Mouse (Mus musculus) neural tube, embryonic 13.5 days (tissue): ENCODE measurements around the gene Pan2. TPM values are rescaled to one million over a fixed set of nuclear protein-coding genes. Genes with fewer than 3 reads are reported as not detected.
"Not testable (repeated sequence)": the region's sequence is repeated elsewhere in the genome, so short reads cannot be mapped to it uniquely, and the experiment has no call there.

ENCODE experiments used
- ATAC-seq: fragments of 200-750 bp; cut with Nextera tagmentation; 2 replicates; pipeline ENCODE4 v1.8.0; 2017; ENCODE audit warnings: low read depth, mild to moderate bottlenecking, moderate TSS enrichment, moderate library complexity
- H3K27ac ChIP-seq: fragments of 300-500 bp; sonication (generic); replicated peaks from 2 replicates; pipeline ENCODE4 v1.5.1; 2015; ENCODE audit warnings: moderate library complexity, mild to moderate bottlenecking, inconsistent platforms
- H3K27me3 ChIP-seq: fragments of 300-500 bp; sonication (generic); 2 replicates; pipeline ENCODE4 v1.6.1; 2015; ENCODE audit warnings: mild to moderate bottlenecking, inconsistent platforms
- H3K36me3 ChIP-seq: fragments of 300-500 bp; sonication (generic); 2 replicates; pipeline ENCODE4 v1.6.1; 2015; ENCODE audit warnings: mild to moderate bottlenecking, inconsistent platforms
- H3K4me1 ChIP-seq: fragments of 300-500 bp; sonication (generic); replicated peaks from 2 replicates; pipeline ENCODE4 v1.6.1; 2015; ENCODE audit warnings: inconsistent platforms
- H3K4me2 ChIP-seq: fragments of 300-500 bp; sonication (generic); 2 replicates; pipeline ENCODE4 v1.6.1; 2015; ENCODE audit warnings: inconsistent platforms, mild to moderate bottlenecking, moderate library complexity
- H3K4me3 ChIP-seq: fragments of 300-500 bp; sonication (generic); 2 replicates; pipeline ENCODE4 v1.5.1; 2015; ENCODE audit warnings: mild to moderate bottlenecking, inconsistent platforms
- H3K9ac ChIP-seq: fragments of 300-500 bp; sonication (generic); 2 replicates; pipeline ENCODE4 v1.6.1; 2015; ENCODE audit warnings: moderate library complexity, mild to moderate bottlenecking, inconsistent platforms
- H3K9me3 ChIP-seq: fragments of 300-500 bp; sonication (generic); 2 replicates; pipeline ENCODE4 v1.6.1; 2016; ENCODE audit warnings: inconsistent platforms
- WGBS: fragments of 180-500 bp; shearing (Covaris S2); methylation state at CpG from one replicate; pipeline ENCODE4 v1.1.7; 2015; 5-methylcytosine and 5-hydroxymethylcytosine counted together
- polyA plus RNA-seq: library from polyadenylated mRNA; unstranded; fragments of >200 nt; fragmentation: Nextera tagmentation; extraction: Ambion mirVana; gene quantifications from 2 replicates; pipeline ENCODE4 v1.2.1, GENCODE M21; 2015

Gene Pan2
- polyA plus RNA-seq, 1 experiment from 2014 or later: 22.2 TPM

- under 1% methylated on average over 43 of the region's 43 CpGs for WGBS
- H3K36me3 ChIP-seq: no peaks in the 10 kb centered on the region
- no peaks in the 10 kb centered on the region for H3K9me3 ChIP-seq
- H3K4me1 ChIP-seq: peaks cover 11% of the 10 kb centered on the region; the same call in 1 of the 2 replicates
- no peaks in the 10 kb centered on the region for H3K27me3 ChIP-seq
- peak within 1 kb of the TSS; percentile 88 for H3K27ac ChIP-seq
- peak within 1 kb of the TSS; percentile 62 for H3K4me2 ChIP-seq
- ATAC-seq: peak; percentile 99
- peak within 1 kb of the TSS; percentile 79 for H3K4me3 ChIP-seq
- peak within 1 kb of the TSS; percentile 86 for H3K9ac ChIP-seq
These were observed 32.8 kb upstream of the Pan2 start, which contains the start of gene Stat2 for GRCm38 (mm10) chr10:128270287-128270841. Stat2 (plus strand) TSS chr10:128270559.

GRCm38 (mm10) chr10:128270866-128271265 lies 32.3 kb upstream of the Pan2 start:
- no peaks in the 10 kb centered on the region for H3K36me3 ChIP-seq
- H3K4me1 ChIP-seq: peaks cover 11% of the 10 kb centered on the region; the same call in 1 of the 2 replicates
- ATAC-seq: no peak
- peak overlapping the region; percentile 86 for H3K9ac ChIP-seq
- H3K9me3 ChIP-seq: no peaks in the 10 kb centered on the region
- peak overlapping the region; percentile 62 for H3K4me2 ChIP-seq
- 41% methylated on average over 7 of the region's 7 CpGs for WGBS
- peak overlapping the region; percentile 79 for H3K4me3 ChIP-seq
- H3K27ac ChIP-seq: peak overlapping the region; percentile 88
- H3K27me3 ChIP-seq: no peaks in the 10 kb centered on the region

- no peak overlapping the region for H3K27ac ChIP-seq
- peaks cover 6% of the 10 kb centered on the region for H3K36me3 ChIP-seq
- H3K4me2 ChIP-seq: peak overlapping the region; percentile 0; the same call in 1 of the 2 replicates
- H3K27me3 ChIP-seq: no peaks in the 10 kb centered on the region
- peaks cover 11% of the 10 kb centered on the region; the same call in 1 of the 2 replicates for H3K4me1 ChIP-seq
- H3K9ac ChIP-seq: no peak overlapping the region
- no peak overlapping the region for H3K4me3 ChIP-seq
- no peaks in the 10 kb centered on the region for H3K9me3 ChIP-seq
- WGBS: 71% methylated on average over 2 of the region's 2 CpGs
- ATAC-seq: no peak
These were observed 31.3 kb upstream of the Pan2 start for GRCm38 (mm10) chr10:128271883-128272282.

- H3K4me1 ChIP-seq: peaks cover 11% of the 10 kb centered on the region; the same call in 1 of the 2 replicates
- H3K36me3 ChIP-seq: peaks cover 12% of the 10 kb centered on the region
- not testable (repeated sequence) for H3K4me2 ChIP-seq, H3K9ac ChIP-seq, H3K27me3 ChIP-seq, H3K27ac ChIP-seq, H3K9me3 ChIP-seq, ATAC-seq, H3K4me3 ChIP-seq
- 92% methylated on average over 4 of the region's 7 CpGs for WGBS
These were observed 30.2 kb upstream of the Pan2 start for GRCm38 (mm10) chr10:128272819-128273439.

- Histone ChIP-seq H3K36me3 (peaks cover 34% of the 10 kb centered on the region), H3K4me1 (peaks cover 11% of the 10 kb centered on the region; the same call in 1 of the 2 replicates)
- not testable (repeated sequence) for H3K4me3 ChIP-seq, H3K4me2 ChIP-seq, H3K27me3 ChIP-seq, H3K9ac ChIP-seq, H3K9me3 ChIP-seq, ATAC-seq, H3K27ac ChIP-seq
- 88% methylated on average over 1 of the region's 1 CpGs for WGBS
These were observed 27.8 kb upstream of the Pan2 start for GRCm38 (mm10) chr10:128275374-128275773.

- Histone ChIP-seq H3K27me3 (no peaks in the 10 kb centered on the region), H3K9ac (no peak overlapping the region), H3K4me3 (no peak overlapping the region), H3K9me3 (no peaks in the 10 kb centered on the region), H3K36me3 (peaks cover 62% of the 10 kb centered on the region), H3K27ac (no peak overlapping the region), H3K4me2 (no peak overlapping the region), H3K4me1 (no peaks in the 10 kb centered on the region)
- 66% methylated on average over 6 of the region's 6 CpGs for WGBS
- no peak for ATAC-seq
These were observed 25.0 kb upstream of the Pan2 start for GRCm38 (mm10) chr10:128278158-128278557.

- no peaks in the 10 kb centered on the region for H3K9me3 ChIP-seq
- H3K9ac ChIP-seq: no peak overlapping the region
- no peak overlapping the region for H3K27ac ChIP-seq
- H3K4me3 ChIP-seq: no peak overlapping the region
- ATAC-seq: no peak
- H3K4me2 ChIP-seq: no peak overlapping the region
- H3K36me3 ChIP-seq: peaks cover 82% of the 10 kb centered on the region
- H3K27me3 ChIP-seq: no peaks in the 10 kb centered on the region
- WGBS: 91% methylated on average over 6 of the region's 6 CpGs
- no peaks in the 10 kb centered on the region for H3K4me1 ChIP-seq
These were observed 22.2 kb upstream of the Pan2 start for GRCm38 (mm10) chr10:128280943-128281342.

- Histone ChIP-seq H3K36me3 (peaks cover 85% of the 10 kb centered on the region), H3K9me3 (no peaks in the 10 kb centered on the region), H3K4me3 (no peak overlapping the region), H3K27me3 (no peaks in the 10 kb centered on the region), H3K27ac (no peak overlapping the region), H3K4me2 (no peak overlapping the region), H3K4me1 (no peaks in the 10 kb centered on the region), H3K9ac (no peak overlapping the region)
- ATAC-seq: no peak
- WGBS: 94% methylated on average over 14 of the region's 14 CpGs
These were observed 21.5 kb upstream of the Pan2 start for GRCm38 (mm10) chr10:128281682-128282081.

- ATAC-seq: no peak
- 90% methylated on average over 20 of the region's 20 CpGs for WGBS
- Histone ChIP-seq H3K27ac (no peak overlapping the region), H3K36me3 (peaks cover 84% of the 10 kb centered on the region), H3K9ac (no peak overlapping the region), H3K9me3 (no peaks in the 10 kb centered on the region), H3K4me2 (no peak overlapping the region), H3K4me1 (no peaks in the 10 kb centered on the region), H3K27me3 (no peaks in the 10 kb centered on the region), H3K4me3 (no peak overlapping the region)
These were observed 20.2 kb upstream of the Pan2 start for GRCm38 (mm10) chr10:128282886-128283450.

GRCm38 (mm10) chr10:128283604-128284579 lies 19.2 kb upstream of the Pan2 start:
- Histone ChIP-seq H3K9ac (no peak overlapping the region), H3K9me3 (no peaks in the 10 kb centered on the region), H3K27ac (no peak overlapping the region), H3K36me3 (peaks cover 83% of the 10 kb centered on the region), H3K4me1 (no peaks in the 10 kb centered on the region), H3K4me3 (no peak overlapping the region), H3K27me3 (no peaks in the 10 kb centered on the region), H3K4me2 (no peak overlapping the region)
- ATAC-seq: peak; percentile 50; the same call in 1 of the 2 replicates
- 65% methylated on average over 31 of the region's 31 CpGs for WGBS

- not testable (repeated sequence) for ATAC-seq, H3K27ac ChIP-seq, H3K9ac ChIP-seq, H3K9me3 ChIP-seq, H3K27me3 ChIP-seq, H3K4me2 ChIP-seq, H3K4me3 ChIP-seq, H3K4me1 ChIP-seq
- WGBS: 73% methylated on average over 1 of the region's 1 CpGs
- H3K36me3 ChIP-seq: peaks cover 56% of the 10 kb centered on the region
These were observed 12.5 kb upstream of the Pan2 start for GRCm38 (mm10) chr10:128290594-128290993.
